In genomic region chr12:75702084-75702738, GRCm38 (mm10) we compare ENCODE assay signal across 9 mouse cellular contexts. TPM values are rescaled to one million over a fixed set of nuclear protein-coding genes. Genes with fewer than 3 reads are reported as not detected.
DNase-seq lines count a peak whose midpoint lies in the region; ATAC-seq and TF ChIP-seq lines count a peak whose summit lies in the region.
"Had no signal": no experiment of that assay in that cellular context is flagged by ENCODE, and none has a peak within 500 bp of the region (broad histone marks: within the 10 kb centered on the region; RNA-seq: fewer than 3 reads in every experiment).

No protein-coding gene starts in this region.

- peak overlapping the region; percentile 21; the same call in 1 of the 2 replicates for H3K4me3 ChIP-seq in midbrain, embryonic 10.5 days
- no peak overlapping the region for H3K4me3 ChIP-seq in midbrain, embryonic 11.5 days (ENCODE audit: low read depth, low read length)
- peak overlapping the region; percentile 61 for H3K4me3 ChIP-seq in gastrocnemius, adult 2 months
- 0 out of 2 replicates have a peak overlapping the region, but pooled peaks have one; percentile 4 for H3K4me3 ChIP-seq in intestine, embryonic 15.5 days (replicated peaks)
- no peak overlapping the region for H3K4me3 ChIP-seq in neural tube, embryonic 14.5 days (ENCODE audit: low read depth, low read length)

- no peak for DNase-seq in midbrain, embryonic 10.5 days (ENCODE audit: low spot score)
- DNase-seq in midbrain, embryonic 11.5 days (ENCODE audit: low spot score, missing footprints), result no peak
- DNase-seq in gastrocnemius, adult 2 months, result peak; percentile 34
- DNase-seq in cerebellum, postnatal 25 days, result no peak
- DNase-seq in thymus, postnatal 36 days, result no peak
- DNase-seq in cerebellum, adult 9-11 months, result no peak

- H3K27me3 ChIP-seq in midbrain, embryonic 10.5 days (ENCODE audit: low read depth, poor library complexity, severe bottlenecking), result no peaks in the 10 kb centered on the region
- no peaks in the 10 kb centered on the region for H3K27me3 ChIP-seq in midbrain, embryonic 11.5 days (ENCODE audit: control insufficient read depth, insufficient read depth, low read length)
- H3K27me3 ChIP-seq in intestine, embryonic 15.5 days (replicated peaks), result no peaks in the 10 kb centered on the region
- no peaks in the 10 kb centered on the region for H3K27me3 ChIP-seq in neural tube, embryonic 14.5 days (ENCODE audit: control insufficient read depth, insufficient read depth, low read length)

- WGBS in midbrain, embryonic 10.5 days, result 75% methylated on average over 14 of the region's 14 CpGs
- 73% methylated on average over 14 of the region's 14 CpGs for WGBS in midbrain, embryonic 11.5 days
- 60% methylated on average over 14 of the region's 14 CpGs for WGBS in intestine, embryonic 15.5 days
- 72% methylated on average over 14 of the region's 14 CpGs for WGBS in neural tube, embryonic 14.5 days

- peaks cover 13% of the 10 kb centered on the region for H3K4me1 ChIP-seq in midbrain, embryonic 10.5 days
- peaks cover 3% of the 10 kb centered on the region; the same call in 1 of the 2 replicates for H3K4me1 ChIP-seq in midbrain, embryonic 11.5 days (ENCODE audit: control insufficient read depth, insufficient read depth, low read length)
- peaks cover 13% of the 10 kb centered on the region for H3K4me1 ChIP-seq in intestine, embryonic 15.5 days (replicated peaks)
- H3K4me1 ChIP-seq in neural tube, embryonic 14.5 days (ENCODE audit: control insufficient read depth, insufficient read depth, low read length), result no peaks in the 10 kb centered on the region

- H3K4me2 ChIP-seq in midbrain, embryonic 11.5 days, result no peak overlapping the region
- H3K4me2 ChIP-seq in intestine, embryonic 15.5 days (replicated peaks), result peak overlapping the region; percentile 56
- peak overlapping the region; percentile 41 for H3K4me2 ChIP-seq in neural tube, embryonic 14.5 days (ENCODE audit: low read depth, low read length)

- ATAC-seq in midbrain, embryonic 11.5 days (ENCODE audit: low FRiP score), result no peak
- peak; percentile 14; the same call in 1 of the 2 replicates for ATAC-seq in intestine, embryonic 15.5 days
- ATAC-seq in neural tube, embryonic 14.5 days (ENCODE audit: low read depth), result no peak

- H3K27ac ChIP-seq in midbrain, embryonic 10.5 days (replicated peaks), result peak overlapping the region; percentile 65
- no peak overlapping the region for H3K27ac ChIP-seq in midbrain, embryonic 11.5 days (ENCODE audit: low read depth, low read length)
- H3K27ac ChIP-seq in gastrocnemius, adult 2 months, result peak overlapping the region; percentile 78
- 0 out of 2 replicates have a peak overlapping the region, but pooled peaks have one; percentile 2 for H3K27ac ChIP-seq in intestine, embryonic 15.5 days
- H3K27ac ChIP-seq in neural tube, embryonic 14.5 days (ENCODE audit: low read depth, low read length), result no peak overlapping the region
- H3K27ac ChIP-seq: liver, embryonic 14.5 days had no signal

- TF ChIP-seq CTCF in gastrocnemius, adult 2 months (IDR thresholded peaks at IDR 0.05), result no peak

- 0 out of 2 replicates have a peak, but pooled peaks cover 3% of the 10 kb centered on the region for H3K9me3 ChIP-seq in midbrain, embryonic 10.5 days (replicated peaks)
- no peaks in the 10 kb centered on the region for H3K9me3 ChIP-seq in midbrain, embryonic 11.5 days (ENCODE audit: control insufficient read depth, low read length)
- H3K9me3 ChIP-seq in intestine, embryonic 15.5 days, result no peaks in the 10 kb centered on the region
- H3K9me3 ChIP-seq in neural tube, embryonic 14.5 days (ENCODE audit: control insufficient read depth, low read length), result no peaks in the 10 kb centered on the region

- no peaks in the 10 kb centered on the region for H3K36me3 ChIP-seq in midbrain, embryonic 10.5 days
- H3K36me3 ChIP-seq in midbrain, embryonic 11.5 days (ENCODE audit: control insufficient read depth, insufficient read depth, low read length), result no peaks in the 10 kb centered on the region
- H3K36me3 ChIP-seq in intestine, embryonic 15.5 days, result no peaks in the 10 kb centered on the region
- no peaks in the 10 kb centered on the region for H3K36me3 ChIP-seq in neural tube, embryonic 14.5 days (ENCODE audit: control insufficient read depth, insufficient read depth, low read length)

- no peak overlapping the region; the same call in 1 of the 2 replicates for H3K9ac ChIP-seq in midbrain, embryonic 11.5 days (ENCODE audit: low read length)
- H3K9ac ChIP-seq in intestine, embryonic 15.5 days, result peak overlapping the region; percentile 28; the same call in 1 of the 2 replicates
- no peak overlapping the region for H3K9ac ChIP-seq in neural tube, embryonic 14.5 days (replicated peaks; ENCODE audit: low read depth, low read length)
- H3K9ac ChIP-seq: liver, embryonic 14.5 days had no signal

- intact Hi-C loops in gastrocnemius, adult 2 months (cut with DNase I), result no loop called here

RNA-seq across cellular contexts. Expression of gene Wdr89, which starts 32.9 kb away (rescaled TPM):
- polyA plus RNA-seq in midbrain, embryonic 10.5 days (2016; fragmentation: Nextera tagmentation; extraction: Ambion mirVana), result 10.4 and 12.8 TPM in 2 replicates
- 10.5 and 11.1 TPM in 2 replicates for polyA plus RNA-seq in midbrain, embryonic 11.5 days (2014; fragmentation: Nextera tagmentation; extraction: Ambion mirVana)
- 1 to 10 TPM; 1.9 to 2.8 TPM for total RNA-seq in gastrocnemius, adult 2 months (2021)
- polyA plus RNA-seq in intestine, embryonic 15.5 days (2015; fragmentation: Nextera tagmentation; extraction: Ambion mirVana), result 11.0 and 12.6 TPM in 2 replicates
- 5.3 and 5.7 TPM in 2 replicates for polyA plus RNA-seq in neural tube, embryonic 14.5 days (2014; fragmentation: Nextera tagmentation; extraction: Ambion mirVana)

RNA-seq across cellular contexts. Expression of gene Sgpp1, which starts 33.3 kb away (rescaled TPM):
- polyA plus RNA-seq in midbrain, embryonic 10.5 days (2016; fragmentation: Nextera tagmentation; extraction: Ambion mirVana), result 5.5 and 6.1 TPM in 2 replicates
- polyA plus RNA-seq in midbrain, embryonic 11.5 days (2014; fragmentation: Nextera tagmentation; extraction: Ambion mirVana), result 10.0 and 10.2 TPM in 2 replicates
- 10 to 100 TPM; 15.9 to 16.5 TPM for total RNA-seq in gastrocnemius, adult 2 months (2021)
- polyA plus RNA-seq in intestine, embryonic 15.5 days (2015; fragmentation: Nextera tagmentation; extraction: Ambion mirVana), result 16.2 and 16.3 TPM in 2 replicates
- polyA plus RNA-seq in neural tube, embryonic 14.5 days (2014; fragmentation: Nextera tagmentation; extraction: Ambion mirVana), result 14.1 and 15.0 TPM in 2 replicates

Comparison
In these comparisons a context has a peak if more than half of its experiments do, and no peak if none do; other contexts are left out.
1. H3K27ac ChIP-seq: peak in midbrain, embryonic 10.5 days (single experiment), gastrocnemius, adult 2 months (single experiment) and intestine, embryonic 15.5 days (single experiment); none in midbrain, embryonic 11.5 days (single experiment) and neural tube, embryonic 14.5 days (single experiment).
2. H3K4me3 ChIP-seq: peak in midbrain, embryonic 10.5 days (single experiment), gastrocnemius, adult 2 months (single experiment) and intestine, embryonic 15.5 days (single experiment); none in midbrain, embryonic 11.5 days (single experiment) and neural tube, embryonic 14.5 days (single experiment).